Mouse (Mus musculus): ENCODE measurements around the gene Zc3h18.
A peak's percentile ranks its signal among the peaks of the same experiment; 100 is the strongest.

Zc3h18 gene

GRCm38 (mm10) chr8:122347811-122348552 lies 28.4 kb upstream of the Zc3h18 start:
- peak in 1 of 2 experiments; percentile 76 for DNase-seq (ENCODE audit: low spot score in 2 of 2)

DNA sequence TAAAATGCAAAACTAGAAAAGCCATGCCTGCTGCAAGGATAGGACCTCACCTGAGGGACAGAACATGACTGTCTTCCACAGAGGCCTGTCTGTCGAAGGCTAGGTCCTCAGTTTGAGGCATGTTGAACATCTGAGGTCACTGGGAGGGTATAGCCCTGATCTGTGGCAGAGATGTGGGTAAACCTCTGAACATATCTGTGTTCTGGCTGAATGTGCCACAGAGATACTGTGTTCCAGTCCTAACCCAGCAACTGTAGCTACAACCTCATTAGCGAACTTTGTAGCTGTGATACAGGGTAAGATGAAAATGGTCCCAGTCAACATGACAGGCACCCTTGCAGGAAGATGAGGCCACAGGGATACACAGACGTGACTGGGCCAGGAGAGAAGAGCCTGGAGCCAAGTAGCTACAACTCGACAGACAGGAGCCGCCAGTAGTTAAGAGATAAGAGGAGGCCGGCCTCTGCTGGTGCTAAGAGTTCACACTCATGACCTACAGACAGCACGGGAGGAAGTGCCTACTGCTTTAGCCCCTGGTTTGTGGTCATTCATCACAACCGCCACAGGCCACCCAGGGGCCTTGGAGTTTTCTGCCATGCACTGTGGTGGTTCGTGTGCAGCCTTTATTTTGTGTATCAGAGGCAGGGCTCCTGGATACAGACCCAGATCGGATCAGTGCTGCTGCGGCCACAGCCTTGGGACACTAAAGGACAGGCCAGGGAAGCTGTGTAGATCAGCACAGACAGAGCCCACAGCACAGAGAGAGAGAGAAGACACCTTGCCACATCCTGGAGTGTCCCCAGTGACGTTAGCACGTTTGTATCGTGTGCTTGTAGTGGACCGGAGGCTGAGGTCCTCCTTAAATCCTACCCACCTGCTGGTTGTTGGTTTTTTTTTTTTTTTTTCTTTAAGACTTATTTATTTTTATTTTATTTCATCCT lies 26.8 kb upstream of the Zc3h18 start:
- DNase-seq (ENCODE audit: low spot score in 2 of 2) = no peak

DNA sequence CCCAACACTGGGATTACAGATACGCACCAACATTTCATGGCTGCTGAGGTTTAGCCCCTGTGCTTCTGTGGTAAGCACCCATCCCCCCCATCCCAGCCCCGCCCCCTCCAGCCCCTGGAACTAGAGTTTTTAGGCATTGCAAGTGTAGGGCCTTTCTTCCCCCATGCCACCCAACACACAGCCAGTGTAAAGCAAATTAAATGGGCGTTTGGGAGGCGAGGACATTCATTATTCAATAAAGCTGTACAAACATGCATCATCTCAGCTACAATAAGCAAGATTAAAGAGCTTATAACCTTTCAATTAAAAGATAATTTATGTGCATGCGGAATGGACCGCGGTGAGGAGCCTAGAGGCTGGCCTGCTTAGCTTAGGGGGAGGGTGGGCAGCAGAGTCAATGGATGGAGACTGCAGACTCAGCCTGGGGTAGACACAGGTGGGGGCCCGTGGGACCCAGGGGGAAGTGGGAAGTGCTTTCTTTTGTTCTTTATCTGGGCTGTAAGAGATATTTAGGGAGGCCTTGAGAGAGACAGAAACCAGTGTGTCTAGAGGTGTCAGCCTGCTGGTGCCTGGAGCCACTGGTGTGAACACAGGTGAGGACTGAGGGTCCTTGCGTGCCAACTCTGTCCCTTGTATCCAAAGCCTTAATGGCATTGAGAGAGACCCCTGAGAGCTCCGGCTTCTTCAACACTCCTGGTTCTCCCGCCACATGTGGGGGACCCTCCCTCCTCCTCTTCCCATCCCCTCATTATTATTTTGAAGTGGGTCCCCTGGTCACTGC lies 25.9 kb upstream of the Zc3h18 start:
- DNase-seq (ENCODE audit: low spot score in 2 of 2) = no peak

DNA sequence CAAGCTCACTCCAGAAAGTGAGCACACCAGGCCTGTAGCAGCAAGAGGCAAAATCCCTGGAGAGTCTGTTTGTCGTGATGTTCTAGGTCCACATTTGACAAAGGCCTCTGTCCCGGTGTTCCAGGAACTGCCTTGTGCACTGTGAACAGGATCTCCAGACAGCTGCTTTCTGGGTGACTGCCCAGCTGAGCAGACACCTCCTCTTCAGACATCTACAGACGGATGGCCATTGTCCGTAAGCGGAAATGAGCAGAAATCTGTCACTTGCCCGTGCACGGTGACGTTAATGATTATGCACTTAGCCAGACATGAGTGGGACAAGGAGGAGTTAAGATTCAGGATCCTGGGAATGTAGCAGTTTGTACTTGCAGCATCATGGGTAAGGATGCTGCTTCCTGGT lies 22.3 kb upstream of the Zc3h18 start:
- no peak for DNase-seq (ENCODE audit: low spot score in 2 of 2)

DNA sequence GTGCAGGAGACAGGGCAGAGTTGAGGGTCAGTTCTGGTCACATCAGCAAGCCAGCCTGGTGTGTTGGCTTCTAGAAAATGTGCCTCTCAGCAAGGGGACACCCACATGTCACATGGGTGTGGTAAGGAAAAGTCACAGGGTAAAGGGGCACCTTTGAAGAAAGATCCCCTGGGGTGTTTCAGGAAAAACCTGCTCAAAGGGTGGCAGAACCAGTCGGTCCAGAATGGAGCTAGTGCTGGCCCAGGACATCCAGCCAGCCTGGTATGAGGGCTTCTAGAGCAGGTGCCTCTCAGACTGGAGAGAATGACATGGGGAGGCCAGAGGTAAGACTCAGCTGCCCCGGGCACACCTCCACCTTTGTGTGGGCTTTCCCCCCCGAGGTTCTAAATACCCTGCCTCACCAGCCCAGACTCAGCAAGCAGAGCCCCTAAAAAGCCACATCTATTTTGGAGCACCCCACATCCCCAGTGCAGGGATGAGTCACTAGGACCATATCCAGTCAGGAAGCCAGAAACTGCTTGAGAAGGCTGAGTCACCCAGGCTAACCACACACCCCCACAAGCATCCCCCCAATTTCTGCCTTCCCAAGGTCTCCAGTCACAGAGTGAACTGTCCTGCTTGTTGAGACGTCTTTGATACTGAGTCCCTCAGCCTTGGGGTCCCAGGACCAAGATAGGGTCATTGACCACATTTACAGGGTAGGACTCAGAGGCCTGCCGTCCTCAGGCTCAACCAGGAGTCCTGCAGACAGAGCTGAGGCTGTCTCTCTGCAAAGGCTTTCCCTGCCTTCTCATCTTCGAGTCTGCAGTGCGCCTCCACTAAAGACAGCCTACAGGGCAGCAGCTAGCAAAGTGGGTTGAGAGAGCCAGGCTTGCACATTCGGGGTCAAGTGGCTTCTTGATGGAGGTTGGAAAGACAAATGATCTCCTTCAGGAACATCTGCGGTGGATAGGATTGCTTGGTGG lies 20.5 kb upstream of the Zc3h18 start:
- no peak for DNase-seq (ENCODE audit: low spot score in 2 of 2)

DNA sequence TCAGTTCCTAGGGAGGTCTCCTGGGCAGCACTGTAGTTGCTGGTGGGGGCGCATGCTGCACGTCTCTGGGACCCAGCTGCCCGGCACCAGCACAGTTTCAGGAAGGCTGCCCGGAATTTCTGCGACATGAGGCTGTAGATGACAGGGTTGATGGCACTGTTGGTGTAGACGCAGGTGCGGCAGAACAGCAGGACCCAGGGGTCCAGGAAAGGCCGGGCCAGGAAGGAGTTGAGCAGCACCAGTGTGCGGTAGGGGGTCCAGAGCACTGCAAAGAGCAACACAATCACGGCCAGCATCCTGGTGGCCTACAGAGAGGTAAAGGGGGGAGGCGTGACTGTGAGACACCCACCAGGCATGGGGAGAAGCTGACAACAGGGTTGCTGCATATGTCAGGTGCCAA lies 19.2 kb upstream of the Zc3h18 start:
- DNase-seq (ENCODE audit: low spot score in 2 of 2) = no peak

GRCm38 (mm10) chr8:122357641-122358040 lies 18.8 kb upstream of the Zc3h18 start:
- no peak for DNase-seq (ENCODE audit: low spot score in 2 of 2)

DNA sequence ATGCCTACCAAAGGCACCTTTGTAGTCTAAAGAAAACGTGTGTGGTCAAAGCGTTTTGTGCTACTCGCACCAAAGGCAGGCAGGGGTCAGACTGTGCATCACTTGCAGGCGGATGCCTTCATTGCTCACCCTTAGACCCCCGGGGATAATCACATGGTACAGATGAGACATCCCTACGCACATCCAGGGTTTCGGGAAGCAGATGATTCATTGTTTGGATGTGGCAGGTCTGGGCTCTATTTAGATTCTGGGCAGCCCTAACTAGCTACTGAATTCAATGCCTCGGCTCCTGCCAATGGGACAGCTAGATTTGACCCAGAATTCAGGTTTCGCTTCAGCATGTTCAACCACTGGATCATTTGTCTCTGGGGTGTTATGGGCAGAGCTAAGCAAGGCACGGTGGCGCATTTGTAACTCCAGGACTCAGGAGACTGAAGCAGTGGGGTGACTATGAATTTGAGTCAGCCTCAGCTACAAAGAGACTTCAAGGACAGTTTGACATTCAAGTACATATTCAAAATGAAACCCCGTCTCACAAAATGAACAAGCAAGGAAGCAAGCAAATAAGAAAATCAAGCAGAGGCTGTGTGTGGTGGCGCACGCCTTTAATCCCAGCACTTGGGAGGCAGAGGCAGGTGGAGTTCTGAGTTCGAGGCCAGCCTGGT lies 17.2 kb upstream of the Zc3h18 start:
- no peak for DNase-seq (ENCODE audit: low spot score in 2 of 2)

- DNase-seq (ENCODE audit: low spot score in 2 of 2) = no peak
Observed at GRCm38 (mm10) chr8:122360696-122361416, 15.6 kb upstream of the Zc3h18 start, which contains the start of gene Trhr2. Gene Trhr2, minus strand, starts transcription at chr8:122360746.

DNA sequence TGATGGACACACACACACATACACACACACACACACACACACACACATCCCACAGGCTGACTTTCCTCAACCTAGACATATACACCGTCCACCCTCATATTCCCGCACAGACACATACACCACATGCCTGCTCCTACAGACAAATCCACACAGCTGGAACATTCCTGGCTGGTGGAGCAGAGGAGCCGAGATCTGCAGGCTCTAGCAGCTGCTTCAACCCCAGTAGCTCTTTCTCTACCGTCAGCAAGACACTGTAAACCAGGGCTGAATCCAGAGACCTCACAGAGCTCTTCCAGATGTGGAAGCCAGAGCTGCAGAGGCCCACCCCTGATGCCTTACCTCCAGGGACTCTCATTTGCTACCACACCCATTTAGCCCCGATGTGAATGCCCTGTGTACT lies 14.1 kb upstream of the Zc3h18 start:
- DNase-seq (ENCODE audit: low spot score in 2 of 2) = no peak

DNA sequence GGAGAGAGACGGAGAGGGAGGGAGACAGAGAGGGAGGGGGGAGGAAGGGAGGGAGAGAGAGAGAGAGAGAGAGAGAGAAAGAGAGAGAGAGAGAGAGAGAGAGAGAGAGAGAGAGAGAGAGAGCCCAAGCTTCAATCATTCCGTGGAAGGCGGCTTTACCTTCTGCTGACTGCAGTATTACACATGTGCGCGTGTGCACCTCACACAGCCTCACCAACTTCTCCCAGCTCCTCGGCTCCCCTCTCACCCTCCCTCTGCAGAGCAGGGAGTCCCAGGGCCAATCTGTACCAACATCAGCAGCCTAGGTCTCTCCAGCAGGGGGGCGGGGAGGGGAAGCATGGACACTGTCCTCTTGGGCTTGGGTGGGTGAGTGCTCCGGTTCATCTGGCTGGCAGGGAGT lies 13.4 kb upstream of the Zc3h18 start:
- no peak for DNase-seq (ENCODE audit: low spot score in 2 of 2)

- no peak for DNase-seq (ENCODE audit: low spot score in 2 of 2)
Observed at GRCm38 (mm10) chr8:122368494-122368893, 7.9 kb upstream of the Zc3h18 start.

DNA sequence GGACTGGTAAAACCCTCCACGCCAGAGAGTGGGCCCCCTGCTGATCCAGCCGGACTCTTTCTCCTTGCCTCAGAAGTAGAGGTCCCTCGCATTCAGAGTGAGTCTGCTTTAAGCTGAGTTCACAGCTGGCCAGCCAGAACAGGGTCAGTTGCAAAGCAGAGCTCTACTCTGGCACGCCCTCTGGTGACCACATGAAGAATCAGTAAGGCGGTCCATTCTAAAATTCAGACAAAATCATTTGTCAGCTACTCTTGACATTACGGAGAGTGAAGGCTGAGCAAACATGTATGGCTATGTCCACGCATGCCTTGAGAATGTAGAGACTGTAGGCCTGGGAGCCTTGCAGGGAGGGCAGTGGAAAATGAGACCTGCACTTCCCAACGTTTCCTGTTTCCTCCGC lies 6.7 kb upstream of the Zc3h18 start:
- DNase-seq (ENCODE audit: low spot score in 2 of 2) = peak; percentile 51 to 72

DNA sequence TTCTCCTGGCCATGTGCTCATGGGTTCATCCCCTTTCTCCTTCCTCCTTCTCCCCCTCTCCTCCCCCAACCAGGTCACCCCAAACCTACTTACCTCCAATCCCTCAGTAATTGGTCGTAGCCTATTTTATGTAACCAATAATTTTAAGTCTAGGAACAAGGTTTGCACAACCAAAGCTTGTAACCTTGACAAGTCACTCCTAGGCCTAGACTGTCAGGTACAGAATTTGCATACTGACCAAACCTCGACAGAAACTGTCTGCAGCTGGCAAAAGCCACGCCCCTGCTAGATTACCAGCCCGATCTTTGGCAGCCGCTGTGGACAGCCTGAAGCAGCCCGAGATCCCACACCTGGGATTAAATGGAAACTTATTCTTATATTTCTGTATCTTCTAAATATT lies 4.7 kb upstream of the Zc3h18 start:
- DNase-seq (ENCODE audit: low spot score in 2 of 2) = no peak

DNA sequence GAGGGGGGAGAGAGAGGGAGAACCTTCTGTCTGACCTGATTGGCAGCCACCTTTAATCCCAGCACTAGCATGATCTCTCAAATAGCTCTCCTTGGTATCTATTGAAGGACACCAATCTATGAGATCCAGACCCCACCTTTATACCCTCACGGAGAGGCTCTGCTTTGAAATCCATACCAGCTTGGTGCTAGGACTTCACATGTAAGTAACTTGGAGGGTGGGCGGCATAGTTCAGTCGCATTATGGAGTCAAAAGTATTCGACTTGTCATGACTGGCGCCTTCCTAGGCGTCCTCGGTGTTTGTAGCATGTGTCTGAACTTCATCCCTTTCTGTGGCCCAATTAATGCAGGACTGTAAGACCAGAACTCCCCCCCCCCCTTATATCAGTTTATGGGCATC lies 1.1 kb upstream of the Zc3h18 start:
- no peak for DNase-seq (ENCODE audit: low spot score in 2 of 2)

- no peak for DNase-seq (ENCODE audit: low spot score in 2 of 2)
Observed at GRCm38 (mm10) chr8:122375751-122376364, 551 bp upstream of the Zc3h18 start.

DNA sequence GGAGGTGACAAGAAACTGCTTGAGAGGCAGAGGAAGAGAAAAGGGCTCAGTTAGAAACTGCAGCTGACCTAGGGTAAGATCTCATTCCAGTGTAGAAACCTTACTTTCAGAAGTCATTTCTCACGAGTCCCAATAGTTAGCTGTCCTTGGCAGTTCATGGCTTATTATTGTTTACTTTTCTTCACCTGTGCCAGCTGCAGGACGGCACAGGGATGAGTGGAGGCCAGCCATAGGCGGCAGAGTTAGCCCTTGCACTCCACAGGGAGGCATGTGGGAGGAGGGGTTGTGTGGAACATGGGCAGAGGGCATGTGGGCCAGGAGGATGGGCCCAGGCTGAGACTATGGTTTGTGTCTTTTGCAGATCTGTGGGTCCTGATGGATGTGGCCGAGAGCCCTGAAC lies 6.6 kb downstream of the Zc3h18 start:
- no peak for DNase-seq (ENCODE audit: low spot score in 2 of 2)

- DNase-seq (ENCODE audit: low spot score in 2 of 2) = no peak
Observed at GRCm38 (mm10) chr8:122389357-122389756, 12.9 kb downstream of the Zc3h18 start.

DNA sequence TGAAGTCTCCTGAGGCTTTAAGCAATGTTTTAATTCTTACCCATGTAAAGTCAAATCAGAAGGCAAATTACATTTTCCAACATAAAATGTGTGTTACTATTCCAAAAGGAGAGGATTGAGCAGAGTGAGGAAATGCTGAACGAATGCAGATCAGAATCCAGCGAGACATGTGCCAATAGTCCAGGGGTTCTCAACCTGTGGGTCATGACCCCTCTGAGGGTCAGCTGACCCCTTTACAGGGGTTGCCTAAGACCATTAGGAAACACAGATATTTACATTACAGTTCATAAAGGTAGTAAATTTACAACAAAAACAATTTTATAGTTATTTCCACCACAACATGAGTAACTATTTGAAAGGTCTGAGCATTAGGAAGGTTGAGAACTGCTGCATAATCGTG lies 14.3 kb downstream of the Zc3h18 start:
- DNase-seq (ENCODE audit: low spot score in 2 of 2) = no peak

All from cerebellum, postnatal 4 days (tissue).